Mouse (Mus musculus): ENCODE data around the gene Tnks1bp1.

GRCm38 (mm10) chr2:85091325-85091724 lies 43.5 kb downstream of the Tnks1bp1 start:
- no peak for TF ChIP-seq POLR2A (IDR thresholded peaks at IDR 0.05; ENCODE audit: insufficient read depth, low read depth, low read length)
- TF ChIP-seq CTCF (IDR thresholded peaks at IDR 0.05), result no peak
- no peak for TF ChIP-seq EP300 (IDR thresholded peaks at IDR 0.05; ENCODE audit: insufficient read depth, low read depth, low read length)
